Mouse (Mus musculus) cerebellum, adult 2 months (tissue): ENCODE measurements around the gene Ina. TPM values are rescaled to one million over a fixed set of nuclear protein-coding genes. Genes with fewer than 3 reads are reported as not detected.

ENCODE experiments used
- DNase-seq, 2 experiments: peaks; one replicate each; pipeline ENCODE4 v3.0.0; 2021
- H3K27ac ChIP-seq: fragments of 200-500 bp; 2 replicates; pipeline ENCODE4 v1.5.1; 2012; ENCODE audit warnings: low read length, control low read depth, inconsistent platforms; ENCODE audit not compliant: insufficient read depth
- H3K27me3 ChIP-seq: fragments of 200-500 bp; 2 replicates; pipeline ENCODE4 v1.6.1; 2012; ENCODE audit warnings: inconsistent platforms, mild to moderate bottlenecking, low read length, moderate library complexity; ENCODE audit not compliant: control insufficient read depth, insufficient read depth
- H3K4me1 ChIP-seq: fragments of 200-500 bp; 2 replicates; pipeline ENCODE4 v1.6.1; 2011; ENCODE audit warnings: low read length; ENCODE audit not compliant: control insufficient read depth, insufficient read depth
- H3K4me3 ChIP-seq: fragments of 200-500 bp; replicated peaks from 2 replicates; pipeline ENCODE3; 2011; ENCODE audit warnings: mild to moderate bottlenecking, low read depth, low read length, control low read depth; ENCODE audit not compliant: insufficient read depth
- CTCF ChIP-seq: fragments of 200-500 bp; IDR thresholded peaks from 2 replicates; pipeline ENCODE4 v1.5.1; 2011; ENCODE audit warnings: low read depth, mild to moderate bottlenecking, control low read depth, low read length, moderate library complexity, borderline replicate concordance; ENCODE audit not compliant: insufficient read depth
- POLR2A ChIP-seq: fragments of 200-500 bp; IDR thresholded peaks from 2 replicates; pipeline ENCODE4 v1.6.1; 2011; ENCODE audit warnings: low read length, control low read depth, borderline replicate concordance; ENCODE audit not compliant: insufficient read depth
- WGBS: fragments of 180-500 bp; shearing (Covaris S2); methylation state at CpG from one replicate; pipeline ENCODE4 v1.1.7; 2018; 5-methylcytosine and 5-hydroxymethylcytosine counted together
- polyA plus RNA-seq: library from polyadenylated mRNA; depleted of rRNA; stranded (reverse); fragments of >200 nt; gene quantifications from 2 replicates; pipeline ENCODE4 v1.2.3, GENCODE M21; 2012

The Ina gene
- polyA plus RNA-seq, 1 experiment = 232 TPM

DNA sequence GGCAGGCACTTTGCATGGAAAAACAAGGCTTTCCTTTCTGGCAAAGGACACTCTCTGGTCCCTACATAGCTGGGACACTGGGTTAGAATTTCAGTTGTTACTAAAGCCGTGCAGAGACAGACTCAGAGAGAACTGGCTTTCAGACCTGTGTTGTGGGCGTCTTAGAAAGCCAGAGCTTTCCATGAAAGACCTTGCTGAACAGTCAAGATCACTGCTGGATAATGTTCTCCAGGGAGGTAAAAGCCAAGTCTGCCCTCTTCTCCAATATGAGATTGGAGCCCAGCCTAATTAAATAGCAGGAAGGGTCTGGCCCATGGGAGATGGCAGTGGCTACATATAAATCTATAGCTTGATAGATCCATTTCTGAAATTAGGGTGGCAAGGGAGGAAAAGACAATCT is 3.8 kb downstream of the Ina start:
- Histone ChIP-seq H3K4me3 (peak overlapping the region; percentile 57), H3K27me3 (no peaks in the 10 kb centered on the region), H3K27ac (no peak overlapping the region), H3K4me1 (peaks cover 16% of the 10 kb centered on the region; the same call in 1 of the 2 replicates)
- no peak for DNase-seq
- TF ChIP-seq POLR2A = no peak
- WGBS = 24% methylated on average over 2 of the region's 2 CpGs

DNA sequence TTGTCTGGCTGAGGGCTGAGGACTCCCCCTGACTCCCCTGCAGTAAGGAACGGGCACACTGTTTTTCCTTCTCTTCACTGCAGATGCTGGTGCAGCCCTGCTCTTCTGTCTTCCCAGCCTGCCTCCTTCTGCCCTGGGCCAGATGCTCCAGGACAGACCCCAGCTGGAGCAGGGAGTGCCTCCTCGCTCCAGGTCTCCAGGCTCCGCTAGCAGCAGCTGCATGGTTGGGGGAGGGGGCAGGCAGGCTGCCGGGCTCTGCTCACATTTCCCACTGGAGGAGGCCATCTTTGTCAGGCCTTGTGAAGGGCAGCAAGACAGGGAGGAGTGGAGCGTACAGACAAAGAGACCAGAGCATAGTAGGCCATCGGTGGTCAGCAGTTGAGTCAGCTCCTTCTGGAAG is 4.8 kb downstream of the Ina start:
- TF ChIP-seq CTCF = no peak
- TF ChIP-seq POLR2A = no peak
- 26% methylated on average over 6 of the region's 6 CpGs for WGBS
- no peaks in the 10 kb centered on the region for H3K27me3 ChIP-seq
- H3K4me1 ChIP-seq = peaks cover 15% of the 10 kb centered on the region; the same call in 1 of the 2 replicates
- H3K27ac ChIP-seq = no peak overlapping the region
- DNase-seq = peak in 1 of 2 experiments; percentile 23
- no peak overlapping the region for H3K4me3 ChIP-seq

DNA sequence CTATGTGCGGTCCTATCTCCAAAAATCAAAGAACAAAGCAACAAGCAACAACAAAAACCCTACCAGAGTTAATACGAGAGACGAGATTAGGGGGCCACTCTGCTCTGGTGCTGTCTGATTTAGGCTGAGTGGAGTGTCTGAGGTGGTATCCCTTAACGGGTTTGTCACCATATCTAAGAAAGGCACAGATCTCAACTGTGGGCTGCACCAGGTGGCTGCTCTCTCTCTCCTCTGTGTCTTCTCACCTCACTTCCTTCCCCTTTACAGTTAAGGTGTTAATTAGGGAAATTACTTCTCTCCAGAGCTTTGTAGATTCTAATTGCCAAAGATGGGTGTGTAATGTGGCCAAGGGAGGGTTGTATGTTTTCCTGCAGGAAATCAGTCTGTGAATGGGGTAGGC is 8.2 kb downstream of the Ina start:
- Histone ChIP-seq H3K4me1 (peaks cover 14% of the 10 kb centered on the region; the same call in 1 of the 2 replicates), H3K4me3 (no peak overlapping the region), H3K27me3 (no peaks in the 10 kb centered on the region), H3K27ac (no peak overlapping the region)
- WGBS = 93% methylated on average over 4 of the region's 4 CpGs
- no peak for DNase-seq
- no peak for TF ChIP-seq POLR2A
- TF ChIP-seq CTCF = no peak

DNA sequence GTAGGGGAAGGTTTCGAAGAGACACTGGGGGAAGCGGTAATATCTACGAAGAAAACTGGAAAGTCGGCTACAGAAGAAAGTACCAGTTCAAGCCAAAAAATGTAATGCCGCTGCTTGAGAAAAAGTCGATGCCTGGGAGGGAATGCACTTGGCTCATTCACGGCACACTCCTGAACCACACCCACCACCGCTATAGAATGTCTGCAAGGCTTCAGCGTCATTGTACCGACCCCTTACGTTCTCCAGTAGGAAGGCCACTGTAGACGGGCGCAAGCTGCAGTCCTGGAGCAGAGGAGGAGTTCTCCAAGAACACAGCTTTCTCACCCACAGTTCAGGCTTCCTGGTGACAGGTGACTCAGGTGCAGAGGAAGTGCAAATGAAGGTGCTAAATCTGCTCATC is 9.0 kb downstream of the Ina start:
- H3K27ac ChIP-seq = no peak overlapping the region
- 87% methylated on average over 13 of the region's 13 CpGs for WGBS
- H3K4me1 ChIP-seq = peaks cover 13% of the 10 kb centered on the region; the same call in 1 of the 2 replicates
- TF ChIP-seq POLR2A (no peak), CTCF (no peak)
- no peaks in the 10 kb centered on the region for H3K27me3 ChIP-seq
- DNase-seq = no peak
- no peak overlapping the region for H3K4me3 ChIP-seq

DNA sequence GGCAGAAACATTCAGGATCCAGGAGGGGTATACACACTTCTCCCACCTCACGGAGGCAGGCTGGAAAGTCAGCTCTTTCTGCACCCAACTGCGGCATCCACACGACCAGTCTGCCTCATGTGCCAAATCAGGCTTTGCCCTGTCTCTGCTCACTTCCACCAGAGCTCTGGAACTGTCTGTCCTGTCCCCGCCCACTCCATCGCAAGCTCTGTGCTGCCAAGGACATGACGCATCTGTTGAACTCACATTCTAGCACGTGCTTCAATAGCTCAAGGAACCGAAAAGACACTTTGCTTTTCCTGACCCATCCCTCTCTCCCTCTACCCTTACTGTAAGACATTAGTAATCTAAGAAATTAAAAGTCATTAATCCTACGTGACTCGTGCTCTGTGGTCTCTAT is 10.5 kb downstream of the Ina start:
- Histone ChIP-seq H3K27ac (no peak overlapping the region), H3K4me3 (no peak overlapping the region), H3K4me1 (peaks cover 1% of the 10 kb centered on the region; the same call in 1 of the 2 replicates), H3K27me3 (no peaks in the 10 kb centered on the region)
- TF ChIP-seq CTCF = no peak
- no peak for TF ChIP-seq POLR2A
- DNase-seq = no peak
- 72% methylated on average over 10 of the region's 10 CpGs for WGBS

DNA sequence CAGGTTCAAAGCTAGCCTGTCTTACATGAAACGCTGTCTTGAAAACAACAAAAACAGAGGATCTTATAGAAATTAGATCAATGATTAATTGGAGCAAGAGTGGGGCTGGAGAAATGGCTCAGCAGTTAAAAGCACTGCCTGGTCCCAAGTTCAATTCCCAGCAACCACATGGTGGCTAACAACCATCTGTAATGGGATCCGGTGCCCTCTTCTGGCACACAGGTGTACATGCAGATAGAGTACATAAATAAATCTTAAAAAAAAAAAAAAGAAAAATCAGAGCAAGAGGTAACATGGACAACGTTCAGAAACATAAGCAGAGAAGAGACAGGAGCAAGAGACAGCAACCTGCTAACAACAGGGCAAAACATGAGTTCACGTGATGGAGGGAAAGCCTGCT is 12.0 kb downstream of the Ina start:
- Histone ChIP-seq H3K4me1 (no peaks in the 10 kb centered on the region), H3K4me3 (no peak overlapping the region), H3K27ac (no peak overlapping the region), H3K27me3 (no peaks in the 10 kb centered on the region)
- TF ChIP-seq CTCF (no peak), POLR2A (no peak)
- DNase-seq = no peak
- WGBS = 75% methylated on average over 4 of the region's 4 CpGs

DNA sequence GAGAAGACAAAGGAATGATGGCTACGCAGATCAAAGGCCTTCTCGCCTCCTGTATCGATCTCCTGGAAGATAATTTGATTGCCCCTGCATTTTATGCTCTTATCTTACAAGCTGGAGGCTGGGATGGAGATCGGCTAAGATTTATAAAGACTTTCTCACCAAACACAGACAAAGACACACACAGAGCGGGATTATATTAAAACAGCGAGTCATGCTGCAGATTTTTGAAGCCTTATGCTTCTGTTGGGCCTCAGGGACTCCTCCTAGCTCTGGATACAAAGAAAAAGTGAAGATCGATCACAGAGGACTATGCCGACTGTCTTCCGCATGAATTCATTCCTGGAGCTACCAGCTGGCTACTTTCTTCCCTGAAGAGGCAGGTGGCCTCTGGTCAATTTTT is 15.3 kb downstream of the Ina start:
- no peak for DNase-seq
- Histone ChIP-seq H3K4me1 (no peaks in the 10 kb centered on the region), H3K4me3 (no peak overlapping the region), H3K27me3 (no peaks in the 10 kb centered on the region), H3K27ac (no peak overlapping the region)
- WGBS = 50% methylated on average over 9 of the region's 9 CpGs
- TF ChIP-seq CTCF = no peak

DNA sequence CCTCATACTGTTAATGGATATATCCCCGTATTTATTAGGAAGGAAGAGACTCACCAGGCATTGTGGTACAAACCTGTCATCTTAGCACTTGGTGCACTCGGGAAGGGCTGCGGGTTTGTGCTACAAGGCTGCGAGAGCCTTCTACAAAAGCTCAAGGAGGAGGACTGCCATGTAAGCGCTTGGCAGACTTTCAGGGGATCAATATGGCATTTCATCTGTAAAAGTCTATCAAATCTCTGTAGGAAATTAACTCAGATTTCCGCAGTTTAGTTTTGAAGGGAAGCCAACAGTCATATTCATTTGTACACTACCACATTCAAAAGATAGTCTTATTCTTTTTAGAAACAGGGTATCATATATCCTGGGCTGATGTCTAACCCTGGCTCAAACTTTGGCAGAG is 17.3 kb downstream of the Ina start:
- WGBS = 93% methylated on average over 6 of the region's 6 CpGs
- Histone ChIP-seq H3K4me3 (no peak overlapping the region), H3K27ac (no peak overlapping the region), H3K4me1 (no peaks in the 10 kb centered on the region), H3K27me3 (no peaks in the 10 kb centered on the region)
- no peak for TF ChIP-seq CTCF
- no peak for TF ChIP-seq POLR2A
- no peak for DNase-seq
